Mouse (Mus musculus) stomach, embryonic 15.5 days (tissue): Measurements from ENCODE around the gene Sorl1. TPM values are rescaled to one million over a fixed set of nuclear protein-coding genes. Genes with fewer than 3 reads are reported as not detected.

Experiments
- ATAC-seq: fragments of 200-750 bp; cut with Nextera tagmentation; 2 replicates; pipeline ENCODE4 v1.8.0; 2017; ENCODE audit warnings: low read depth, moderate number of reproducible peaks, moderate TSS enrichment; ENCODE audit not compliant: insufficient read depth, low FRiP score
- H3K27ac ChIP-seq: fragments of 300-500 bp; sonication (generic); 2 replicates; pipeline ENCODE4 v1.5.1; 2015; ENCODE audit warnings: mild to moderate bottlenecking, inconsistent platforms
- H3K27me3 ChIP-seq: fragments of 300-500 bp; sonication (generic); replicated peaks from 2 replicates; pipeline ENCODE4 v1.6.1; 2015; ENCODE audit warnings: inconsistent platforms
- H3K36me3 ChIP-seq: fragments of 300-500 bp; sonication (generic); 2 replicates; pipeline ENCODE4 v1.6.1; 2015; ENCODE audit warnings: inconsistent platforms
- H3K4me1 ChIP-seq: fragments of 300-500 bp; sonication (generic); 2 replicates; pipeline ENCODE4 v1.6.1; 2015; ENCODE audit warnings: inconsistent platforms
- H3K4me2 ChIP-seq: fragments of 300-500 bp; sonication (generic); 2 replicates; pipeline ENCODE4 v1.6.1; 2015; ENCODE audit warnings: mild to moderate bottlenecking, inconsistent platforms
- H3K4me3 ChIP-seq: fragments of 300-500 bp; sonication (generic); replicated peaks from 2 replicates; pipeline ENCODE4 v1.5.1; 2015; ENCODE audit warnings: inconsistent platforms
- H3K9ac ChIP-seq: fragments of 300-500 bp; sonication (generic); 2 replicates; pipeline ENCODE4 v1.6.1; 2015; ENCODE audit warnings: inconsistent platforms
- H3K9me3 ChIP-seq: fragments of 300-500 bp; sonication (generic); 2 replicates; pipeline ENCODE4 v1.6.1; 2016; ENCODE audit warnings: inconsistent platforms
- WGBS: fragments of 180-500 bp; shearing (Covaris S2); methylation state at CpG from one replicate; pipeline ENCODE4 v1.1.7; 2015; 5-methylcytosine and 5-hydroxymethylcytosine counted together
- polyA plus RNA-seq: library from polyadenylated mRNA; unstranded; fragments of >200 nt; fragmentation: Nextera tagmentation; extraction: Ambion mirVana; gene quantifications from 2 replicates; pipeline ENCODE4 v1.2.1, GENCODE M21; 2015

The Sorl1 gene
- polyA plus RNA-seq, 1 experiment from 2014 or later: 11.4 TPM

DNA sequence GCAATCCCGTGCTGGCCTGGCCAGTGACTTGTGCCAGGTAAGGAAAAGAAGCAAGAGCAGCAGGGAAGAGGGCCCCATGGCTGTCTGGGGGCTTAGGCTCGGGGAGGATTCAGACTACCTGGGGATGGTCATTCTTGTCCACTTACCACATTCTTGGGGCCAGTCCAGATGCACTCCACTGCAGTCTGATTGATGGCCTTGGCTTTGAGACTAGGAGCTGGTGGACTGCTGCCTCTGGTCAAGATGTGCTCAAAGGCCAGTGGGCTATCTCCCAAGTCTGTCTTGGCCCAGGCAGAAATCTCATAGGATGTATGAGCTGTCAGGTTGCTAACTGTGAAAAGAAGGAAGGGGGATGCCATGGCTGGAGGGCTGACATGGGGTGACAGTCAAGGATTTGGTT, 141.3 kb downstream of the Sorl1 start:
- Histone ChIP-seq H3K36me3 (peaks cover 3% of the 10 kb centered on the region; the same call in 1 of the 2 replicates), H3K9ac (no peak overlapping the region), H3K9me3 (no peaks in the 10 kb centered on the region), H3K4me1 (no peaks in the 10 kb centered on the region), H3K27me3 (no peaks in the 10 kb centered on the region), H3K27ac (no peak overlapping the region), H3K4me2 (no peak overlapping the region), H3K4me3 (no peak overlapping the region)
- ATAC-seq: no peak
- 57% methylated on average over 2 of the region's 2 CpGs for WGBS

DNA sequence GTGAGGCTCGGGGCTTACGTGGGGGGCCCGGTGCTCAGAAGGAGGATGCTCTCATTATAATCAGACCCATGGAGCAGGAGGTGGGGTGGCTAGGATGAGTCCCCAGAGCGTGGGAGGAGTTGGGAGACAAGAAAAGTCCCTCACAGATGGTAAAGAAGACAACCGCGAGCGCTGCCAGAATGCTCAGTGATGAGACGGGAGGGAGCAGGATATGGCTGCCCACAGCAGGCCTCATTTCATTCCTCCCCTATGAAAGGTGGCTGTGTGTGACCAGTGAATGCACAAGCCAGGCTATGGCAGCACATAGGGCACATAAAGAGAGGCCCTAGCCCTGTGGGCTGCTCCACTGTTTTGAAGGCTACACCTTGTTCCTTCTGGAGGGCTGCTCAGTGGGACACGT, 142.1 kb downstream of the Sorl1 start:
- H3K4me2 ChIP-seq: no peak overlapping the region
- no peak overlapping the region for H3K27ac ChIP-seq
- H3K36me3 ChIP-seq: peaks cover 3% of the 10 kb centered on the region; the same call in 1 of the 2 replicates
- no peak overlapping the region for H3K4me3 ChIP-seq
- no peaks in the 10 kb centered on the region for H3K4me1 ChIP-seq
- H3K9ac ChIP-seq: no peak overlapping the region
- no peaks in the 10 kb centered on the region for H3K9me3 ChIP-seq
- WGBS: 82% methylated on average over 9 of the region's 9 CpGs
- H3K27me3 ChIP-seq: no peaks in the 10 kb centered on the region
- no peak for ATAC-seq

DNA sequence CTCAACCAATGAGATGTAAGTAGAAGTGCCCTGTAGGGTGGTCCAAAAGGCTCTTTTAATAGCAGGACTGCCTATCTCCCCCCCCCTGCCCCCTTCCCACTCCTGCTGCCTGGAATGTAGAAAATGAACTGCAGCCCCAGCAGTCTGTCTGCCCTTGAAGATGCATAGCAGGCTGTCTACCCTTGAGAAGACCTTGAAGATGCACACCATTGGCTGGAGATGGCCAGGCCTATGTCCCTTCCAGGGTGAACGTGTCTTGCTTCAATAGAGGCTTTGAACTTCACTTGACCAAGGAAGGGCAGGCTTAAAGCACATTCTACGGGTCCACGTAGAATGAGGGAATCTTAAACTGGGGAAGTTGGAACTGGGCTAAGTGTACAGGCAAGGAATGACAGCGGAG, 142.8 kb downstream of the Sorl1 start:
- Histone ChIP-seq H3K4me3 (no peak overlapping the region), H3K27me3 (no peaks in the 10 kb centered on the region), H3K27ac (no peak overlapping the region), H3K9me3 (no peaks in the 10 kb centered on the region), H3K4me1 (no peaks in the 10 kb centered on the region), H3K36me3 (peaks cover 3% of the 10 kb centered on the region; the same call in 1 of the 2 replicates), H3K9ac (no peak overlapping the region), H3K4me2 (no peak overlapping the region)
- WGBS: 58% methylated on average over 4 of the region's 4 CpGs
- no peak for ATAC-seq

DNA sequence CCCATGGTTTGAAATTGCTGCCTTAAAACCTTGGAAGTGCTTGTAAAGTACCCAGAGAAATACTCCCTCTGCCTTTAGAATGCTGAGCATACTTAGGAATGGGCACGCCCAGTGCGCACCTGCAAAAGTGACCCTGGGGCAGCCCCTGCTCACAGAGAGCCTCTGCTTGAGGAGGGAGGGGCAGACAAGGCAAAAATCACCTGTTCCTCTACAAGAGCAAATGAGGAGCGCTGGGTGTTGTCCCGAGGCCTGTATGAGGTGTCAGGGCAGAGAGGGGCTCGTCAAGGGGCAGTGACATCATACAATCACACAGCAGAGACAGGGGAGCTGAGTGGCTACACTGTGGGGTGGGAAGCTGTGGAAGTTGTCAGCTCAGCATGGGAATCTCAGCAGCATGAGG, 143.3 kb downstream of the Sorl1 start:
- Histone ChIP-seq H3K4me1 (no peaks in the 10 kb centered on the region), H3K4me2 (no peak overlapping the region), H3K27ac (no peak overlapping the region), H3K36me3 (peaks cover 3% of the 10 kb centered on the region; the same call in 1 of the 2 replicates), H3K9me3 (no peaks in the 10 kb centered on the region), H3K9ac (no peak overlapping the region), H3K4me3 (no peak overlapping the region), H3K27me3 (no peaks in the 10 kb centered on the region)
- peak; percentile 31; the same call in 1 of the 2 replicates for ATAC-seq
- 81% methylated on average over 5 of the region's 5 CpGs for WGBS

DNA sequence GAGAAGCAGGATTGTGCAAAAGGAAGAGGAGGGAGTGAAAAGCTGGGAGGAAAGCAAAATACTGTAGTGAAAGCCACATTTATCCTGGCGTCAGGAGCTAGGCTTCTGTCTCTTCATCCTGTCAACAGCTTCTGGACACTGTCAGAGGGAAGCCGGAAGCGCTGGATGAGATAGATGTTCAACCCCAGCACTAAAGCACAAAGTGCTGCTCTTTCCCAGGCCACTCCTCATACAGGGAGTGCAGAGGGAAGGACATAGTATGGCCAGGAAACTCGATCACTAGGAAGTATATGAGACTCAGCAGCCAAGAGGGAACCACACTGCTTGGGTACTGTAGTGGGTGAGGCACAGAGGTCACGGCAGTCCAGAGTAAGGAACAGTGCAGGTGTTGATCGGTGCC, 145.7 kb downstream of the Sorl1 start:
- WGBS: 65% methylated on average over 6 of the region's 6 CpGs
- H3K4me1 ChIP-seq: no peaks in the 10 kb centered on the region

GRCm38 (mm10) chr9:41975968-41976367, 148.1 kb downstream of the Sorl1 start:
- Histone ChIP-seq H3K4me2 (no peak overlapping the region), H3K9me3 (no peaks in the 10 kb centered on the region), H3K27ac (no peak overlapping the region), H3K9ac (no peak overlapping the region), H3K4me1 (no peaks in the 10 kb centered on the region), H3K36me3 (peaks cover 6% of the 10 kb centered on the region), H3K27me3 (no peaks in the 10 kb centered on the region), H3K4me3 (no peak overlapping the region)
- WGBS: 76% methylated on average over 15 of the region's 15 CpGs
- ATAC-seq: no peak

More for the DNA sequence above, 145.7 kb downstream of the Sorl1 start:
- ATAC-seq: no peak; the same call in 1 of the 2 replicates
- no peaks in the 10 kb centered on the region for H3K9me3 ChIP-seq
- H3K4me3 ChIP-seq: no peak overlapping the region
- H3K9ac ChIP-seq: no peak overlapping the region
- peaks cover 6% of the 10 kb centered on the region for H3K36me3 ChIP-seq
- H3K27me3 ChIP-seq: no peaks in the 10 kb centered on the region
- no peak overlapping the region for H3K27ac ChIP-seq
- no peak overlapping the region for H3K4me2 ChIP-seq

- H3K4me2 ChIP-seq: no peak overlapping the region
- no peaks in the 10 kb centered on the region for H3K9me3 ChIP-seq
- H3K27me3 ChIP-seq: no peaks in the 10 kb centered on the region
- WGBS: 77% methylated on average over 3 of the region's 3 CpGs
- H3K9ac ChIP-seq: no peak overlapping the region
- ATAC-seq: no peak
- no peaks in the 10 kb centered on the region for H3K4me1 ChIP-seq
- no peak overlapping the region for H3K4me3 ChIP-seq
- H3K36me3 ChIP-seq: peaks cover 6% of the 10 kb centered on the region
- H3K27ac ChIP-seq: no peak overlapping the region
These were observed 149.4 kb downstream of the Sorl1 start for GRCm38 (mm10) chr9:41974661-41975060.

GRCm38 (mm10) chr9:41973775-41974657, 150.1 kb downstream of the Sorl1 start:
- Histone ChIP-seq H3K9ac (no peak overlapping the region), H3K9me3 (no peaks in the 10 kb centered on the region), H3K27ac (no peak overlapping the region), H3K4me2 (no peak overlapping the region), H3K4me1 (no peaks in the 10 kb centered on the region), H3K4me3 (no peak overlapping the region), H3K27me3 (no peaks in the 10 kb centered on the region), H3K36me3 (peaks cover 6% of the 10 kb centered on the region)
- no peak for ATAC-seq
- 74% methylated on average over 25 of the region's 25 CpGs for WGBS

DNA sequence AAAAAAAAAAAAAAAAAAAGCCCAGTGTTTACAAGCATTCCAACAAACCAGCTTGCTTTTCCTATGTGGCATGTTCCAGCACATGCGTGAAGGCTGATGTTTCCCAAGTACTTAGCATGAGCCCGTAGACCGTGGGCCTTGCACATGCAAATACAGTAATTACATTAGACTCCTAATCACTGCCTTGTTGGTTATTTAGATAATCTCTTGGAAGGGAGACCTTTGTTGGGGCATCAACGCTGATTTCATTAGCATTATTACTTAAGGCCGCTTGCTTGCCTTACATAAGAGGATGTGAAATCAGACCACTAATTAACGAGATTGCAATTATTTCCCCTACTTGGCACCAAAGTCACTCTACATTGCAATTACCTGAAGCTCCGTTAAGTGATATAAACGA, 154.1 kb downstream of the Sorl1 start:
- 89% methylated on average over 8 of the region's 8 CpGs for WGBS
- ATAC-seq: no peak
- Histone ChIP-seq H3K27ac (no peak overlapping the region), H3K4me1 (no peaks in the 10 kb centered on the region), H3K4me2 (no peak overlapping the region), H3K27me3 (no peaks in the 10 kb centered on the region), H3K4me3 (no peak overlapping the region), H3K36me3 (peaks cover 2% of the 10 kb centered on the region; the same call in 1 of the 2 replicates), H3K9ac (no peak overlapping the region), H3K9me3 (no peaks in the 10 kb centered on the region)

- H3K4me3 ChIP-seq: no peak overlapping the region
- H3K36me3 ChIP-seq: peaks cover 2% of the 10 kb centered on the region; the same call in 1 of the 2 replicates
- H3K9me3 ChIP-seq: no peaks in the 10 kb centered on the region
- no peak overlapping the region for H3K27ac ChIP-seq
- H3K27me3 ChIP-seq: no peaks in the 10 kb centered on the region
- H3K4me2 ChIP-seq: no peak overlapping the region
- 92% methylated on average over 15 of the region's 15 CpGs for WGBS
- ATAC-seq: no peak
- no peak overlapping the region for H3K9ac ChIP-seq
- H3K4me1 ChIP-seq: no peaks in the 10 kb centered on the region
These were observed 155.2 kb downstream of the Sorl1 start for GRCm38 (mm10) chr9:41968673-41969460.

DNA sequence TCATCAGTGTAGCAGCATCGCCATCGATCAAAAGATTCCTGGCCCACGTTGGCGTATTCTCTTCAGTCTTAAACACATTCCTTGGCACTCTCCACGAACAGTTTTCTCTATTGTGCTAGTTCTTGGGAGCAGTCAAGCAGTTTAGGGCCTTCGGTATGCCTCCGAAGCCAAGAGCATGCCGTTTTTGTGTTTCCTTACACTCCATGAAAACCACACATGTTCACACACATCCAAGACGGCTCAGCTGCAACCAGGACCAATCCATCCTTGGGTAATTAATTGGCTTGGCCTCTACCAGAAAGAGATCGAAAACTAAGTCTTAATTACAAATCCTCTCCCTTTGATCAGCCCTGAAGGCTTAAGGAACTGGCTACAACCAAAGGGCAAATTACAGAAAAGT, 162.8 kb downstream of the Sorl1 start:
- Histone ChIP-seq H3K4me3 (no peak overlapping the region), H3K9ac (no peak overlapping the region), H3K4me1 (no peaks in the 10 kb centered on the region), H3K27me3 (no peaks in the 10 kb centered on the region), H3K4me2 (no peak overlapping the region), H3K27ac (no peak overlapping the region), H3K36me3 (no peaks in the 10 kb centered on the region), H3K9me3 (no peaks in the 10 kb centered on the region)
- no peak for ATAC-seq
- WGBS: 79% methylated on average over 10 of the region's 10 CpGs

GRCm38 (mm10) chr9:41958282-41958681, 165.8 kb downstream of the Sorl1 start:
- Histone ChIP-seq H3K4me3 (no peak overlapping the region), H3K27me3 (no peaks in the 10 kb centered on the region), H3K9me3 (no peaks in the 10 kb centered on the region), H3K27ac (no peak overlapping the region), H3K4me2 (no peak overlapping the region), H3K4me1 (no peaks in the 10 kb centered on the region), H3K36me3 (no peaks in the 10 kb centered on the region), H3K9ac (no peak overlapping the region)
- ATAC-seq: no peak
- WGBS: 84% methylated on average over 9 of the region's 9 CpGs
